Comparison of ENCODE assay signal across 11 mouse cellular contexts in genomic region chr3:127387016-127387517, GRCm38 (mm10).
A peak's percentile ranks its signal among the peaks of the same experiment; 100 is the strongest.
DNase-seq lines count a peak whose midpoint lies in the region; ATAC-seq lines count a peak whose summit lies in the region.
"Had no signal": no experiment of that assay in that cellular context is flagged by ENCODE, and none has a peak within 500 bp of the region (broad histone marks: within the 10 kb centered on the region; RNA-seq: fewer than 3 reads in every experiment).

No protein-coding gene starts in this region.

- H3K36me3 ChIP-seq in hindbrain, embryonic 13.5 days, result no peaks in the 10 kb centered on the region
- no peaks in the 10 kb centered on the region for H3K36me3 ChIP-seq in neural tube, embryonic 14.5 days (ENCODE audit: control insufficient read depth, insufficient read depth, low read length)
- H3K36me3 ChIP-seq: heart, embryonic 10.5 days; limb, embryonic 12.5 days had no signal

- ATAC-seq in hindbrain, embryonic 13.5 days (ENCODE audit: low FRiP score), result peak; percentile 87
- ATAC-seq in neural tube, embryonic 14.5 days (ENCODE audit: low read depth), result peak; percentile 91

- no peak overlapping the region for H3K4me3 ChIP-seq in hindbrain, embryonic 13.5 days
- no peak overlapping the region for H3K4me3 ChIP-seq in neural tube, embryonic 14.5 days (ENCODE audit: low read depth, low read length)
- H3K4me3 ChIP-seq: heart, embryonic 10.5 days; limb, embryonic 12.5 days had no signal

- no peaks in the 10 kb centered on the region for H3K27me3 ChIP-seq in hindbrain, embryonic 13.5 days
- no peaks in the 10 kb centered on the region for H3K27me3 ChIP-seq in neural tube, embryonic 14.5 days (ENCODE audit: control insufficient read depth, insufficient read depth, low read length)
- H3K27me3 ChIP-seq: limb, embryonic 12.5 days had no signal

- H3K4me2 ChIP-seq in hindbrain, embryonic 13.5 days, result peak overlapping the region; percentile 6; the same call in 1 of the 2 replicates
- H3K4me2 ChIP-seq in neural tube, embryonic 14.5 days (ENCODE audit: low read depth, low read length), result no peak overlapping the region
- H3K4me2 ChIP-seq: limb, embryonic 12.5 days had no signal

- H3K4me1 ChIP-seq in hindbrain, embryonic 13.5 days (replicated peaks), result no peaks in the 10 kb centered on the region
- no peaks in the 10 kb centered on the region for H3K4me1 ChIP-seq in neural tube, embryonic 14.5 days (ENCODE audit: control insufficient read depth, insufficient read depth, low read length)
- H3K4me1 ChIP-seq: heart, embryonic 10.5 days; limb, embryonic 12.5 days had no signal

- H3K9me3 ChIP-seq in hindbrain, embryonic 13.5 days, result no peaks in the 10 kb centered on the region
- H3K9me3 ChIP-seq in neural tube, embryonic 14.5 days (ENCODE audit: control insufficient read depth, low read length), result no peaks in the 10 kb centered on the region
- H3K9me3 ChIP-seq: heart, embryonic 10.5 days; limb, embryonic 12.5 days had no signal

- peak overlapping the region; percentile 10; the same call in 1 of the 2 replicates for H3K27ac ChIP-seq in hindbrain, embryonic 13.5 days
- H3K27ac ChIP-seq in neural tube, embryonic 14.5 days (ENCODE audit: low read depth, low read length), result 0 out of 2 replicates have a peak overlapping the region, but pooled peaks have one; percentile 22
- H3K27ac ChIP-seq: heart, embryonic 10.5 days; kidney, postnatal 0 days; limb, embryonic 12.5 days had no signal

- intact Hi-C loops in heart, postnatal 25 days (cut with DNase I), result no loop called here

- peak; percentile 39 for DNase-seq in heart, adult 11 months
- no peak for DNase-seq in heart, postnatal 25 days (ENCODE audit: low spot score)
- DNase-seq in cerebellum, postnatal 14 days, result peak; percentile 61 to 75
- DNase-seq in left cerebral cortex, adult 11 months (ENCODE audit: low spot score), result no peak
- DNase-seq in right cerebral cortex, postnatal 14 days, result no peak
- no peak for DNase-seq in ovary, adult 18-20 months (ENCODE audit: low spot score)

- WGBS in hindbrain, embryonic 13.5 days, result 21% methylated on average over 14 of the region's 14 CpGs
- WGBS in neural tube, embryonic 14.5 days, result 29% methylated on average over 14 of the region's 14 CpGs

- H3K9ac ChIP-seq in hindbrain, embryonic 13.5 days, result no peak overlapping the region
- no peak overlapping the region for H3K9ac ChIP-seq in neural tube, embryonic 14.5 days (replicated peaks; ENCODE audit: low read depth, low read length)
- H3K9ac ChIP-seq: limb, embryonic 12.5 days had no signal

Comparison
In these comparisons a context has a peak if more than half of its experiments do, and no peak if none do; other contexts are left out.
1. DNase-seq: peak in heart, adult 11 months (single experiment) and cerebellum, postnatal 14 days (2 of 2); none in heart, postnatal 25 days (single experiment), left cerebral cortex, adult 11 months (single experiment), right cerebral cortex, postnatal 14 days (single experiment) and ovary, adult 18-20 months (single experiment).